Comparison of ENCODE assay signal across 9 mouse cellular contexts in genomic region chr1:161962465-161963377, GRCm38 (mm10). TPM values are rescaled to one million over a fixed set of nuclear protein-coding genes. Genes with fewer than 3 reads are reported as not detected.
DNase-seq lines count a peak whose midpoint lies in the region; ATAC-seq and TF ChIP-seq lines count a peak whose summit lies in the region.
"Had no signal": no experiment of that assay in that cellular context is flagged by ENCODE, and none has a peak within 500 bp of the region (broad histone marks: within the 10 kb centered on the region; RNA-seq: fewer than 3 reads in every experiment).

No protein-coding gene starts in this region.

- no peak overlapping the region for H3K9ac ChIP-seq in heart, adult 2 months (ENCODE audit: low read depth, low read length)
- H3K9ac ChIP-seq in MEL (ENCODE audit: control insufficient read depth, low read depth, low read length, poor library complexity, severe bottlenecking) = no peak overlapping the region
- no peak overlapping the region for H3K9ac ChIP-seq in forebrain, embryonic 12.5 days
- H3K9ac ChIP-seq in limb, embryonic 14.5 days (ENCODE audit: low read depth, low read length, severe bottlenecking) = no peak overlapping the region

- peak; percentile 59 for TF ChIP-seq RAD21 in MEL (IDR thresholded peaks at IDR 0.05; ENCODE audit: low read depth, low read length)

- no peak for DNase-seq in heart, adult 2 months
- no peak for DNase-seq in heart, adult 9 months (ENCODE audit: low spot score in 2 of 2)
- peak; percentile 37 for DNase-seq in MEL (ENCODE audit: low read depth, low spot score)
- peak; percentile 53 for DNase-seq in limb, embryonic 14.5 days (ENCODE audit: low spot score)
- DNase-seq in retina, embryonic 14.5 days (ENCODE audit: low spot score) = peak; percentile 73
- DNase-seq in adrenal gland, postnatal 4 days (ENCODE audit: low spot score in 2 of 2) = no peak
- DNase-seq in ovary, postnatal 36 days (ENCODE audit: low spot score) = no peak

- no peaks in the 10 kb centered on the region for H3K79me2 ChIP-seq in heart, adult 2 months (replicated peaks; ENCODE audit: control insufficient read depth, insufficient read depth, low read length)
- H3K79me2 ChIP-seq in MEL (ENCODE audit: control insufficient read depth, insufficient read depth, low read length, poor library complexity) = no peaks in the 10 kb centered on the region

- H3K4me3 ChIP-seq in heart, adult 2 months = no peak overlapping the region
- H3K4me3 ChIP-seq in MEL (ENCODE audit: control insufficient read depth in 1 of 2, insufficient read depth in 1 of 2, low read depth in 2 of 2, low read length in 2 of 2) = no peak overlapping the region
- H3K4me3 ChIP-seq in forebrain, embryonic 12.5 days (replicated peaks) = no peak overlapping the region
- H3K4me3 ChIP-seq in limb, embryonic 14.5 days (replicated peaks; ENCODE audit: low read length) = no peak overlapping the region

- TF ChIP-seq POLR2A in heart, adult 2 months (IDR thresholded peaks at IDR 0.05; ENCODE audit: insufficient read depth, low read depth, low read length) = no peak
- no peak for TF ChIP-seq POLR2A in MEL (IDR thresholded peaks at IDR 0.05; ENCODE audit: control insufficient read depth in 1 of 2, insufficient read depth in 1 of 2, low read depth in 1 of 2, low read length in 2 of 2, poor library complexity in 1 of 2)
- no peak for TF ChIP-seq POLR2A in limb, embryonic 14.5 days (IDR thresholded peaks at IDR 0.05; ENCODE audit: borderline replicate concordance, extremely low read depth, insufficient read depth, insufficient read length)

- 49% methylated on average over 3 of the region's 3 CpGs for WGBS in heart, adult 2 months
- WGBS in forebrain, embryonic 12.5 days = 42% methylated on average over 3 of the region's 3 CpGs
- 45% methylated on average over 3 of the region's 3 CpGs for WGBS in limb, embryonic 14.5 days

- H3K27ac ChIP-seq in heart, adult 2 months = no peak overlapping the region
- H3K27ac ChIP-seq in MEL (ENCODE audit: control insufficient read depth, low read depth, low read length) = no peak overlapping the region
- no peak overlapping the region for H3K27ac ChIP-seq in forebrain, embryonic 12.5 days
- H3K27ac ChIP-seq in limb, embryonic 14.5 days (replicated peaks; ENCODE audit: low read depth, low read length) = no peak overlapping the region
- H3K27ac ChIP-seq: macrophage had no signal

- ATAC-seq in forebrain, embryonic 12.5 days (ENCODE audit: low FRiP score) = 0 out of 2 replicates have a peak, but pooled peaks have one; percentile 60
- peak; percentile 56 for ATAC-seq in limb, embryonic 14.5 days (ENCODE audit: low FRiP score, low read depth)

- H3K27me3 ChIP-seq in heart, adult 2 months (ENCODE audit: control insufficient read depth, insufficient read depth, low read length) = no peaks in the 10 kb centered on the region
- peaks cover 0 to 7% of the 10 kb centered on the region in 2 experiments; a peak in 2 of 4 replicates for H3K27me3 ChIP-seq in MEL (ENCODE audit: control insufficient read depth in 1 of 2, insufficient read depth in 2 of 2, low read length in 2 of 2)
- 0 out of 2 replicates have a peak, but pooled peaks cover 2% of the 10 kb centered on the region for H3K27me3 ChIP-seq in forebrain, embryonic 12.5 days
- no peaks in the 10 kb centered on the region for H3K27me3 ChIP-seq in limb, embryonic 14.5 days (ENCODE audit: control insufficient read depth, insufficient read depth, low read length)

- peak; percentile 67 for TF ChIP-seq CTCF in heart, adult 2 months (IDR thresholded peaks at IDR 0.05)
- peak; percentile 28 to 57 (median 44) for TF ChIP-seq CTCF in MEL (IDR thresholded peaks at IDR 0.05 in 2 of 3, conservative IDR thresholded peaks at IDR 0.05 in 1 of 3; ENCODE audit: control insufficient read depth in 1 of 3, insufficient read depth in 1 of 3, low read depth in 2 of 3, low read length in 3 of 3, poor library complexity in 1 of 3, severe bottlenecking in 1 of 3)

- intact Hi-C loops in heart, adult 2 months (cut with DNase I) = no loop called here

- no peak for TF ChIP-seq EP300 in heart, adult 2 months (IDR thresholded peaks at IDR 0.05; ENCODE audit: insufficient read depth, low read depth, low read length)
- TF ChIP-seq EP300 in MEL (IDR thresholded peaks at IDR 0.05; ENCODE audit: low read depth in 1 of 2, low read length in 2 of 2) = no peak

- H3K4me1 ChIP-seq in heart, adult 2 months (ENCODE audit: control insufficient read depth, insufficient read depth, low read length) = no peaks in the 10 kb centered on the region
- 0 out of 4 replicates have a peak, but pooled peaks cover 0 to 2% of the 10 kb centered on the region in 2 experiments for H3K4me1 ChIP-seq in MEL (ENCODE audit: control insufficient read depth in 1 of 2, insufficient read depth in 2 of 2, low read length in 2 of 2)
- H3K4me1 ChIP-seq in forebrain, embryonic 12.5 days = no peaks in the 10 kb centered on the region
- H3K4me1 ChIP-seq in limb, embryonic 14.5 days (ENCODE audit: control insufficient read depth, insufficient read depth, low read length) = peaks cover 11% of the 10 kb centered on the region

- no peaks in the 10 kb centered on the region for H3K36me3 ChIP-seq in heart, adult 2 months (ENCODE audit: control insufficient read depth, insufficient read depth, low read length)
- H3K36me3 ChIP-seq in MEL (ENCODE audit: control insufficient read depth in 1 of 2, insufficient read depth in 2 of 2, low read length in 2 of 2) = peaks cover 0 to 4% of the 10 kb centered on the region in 2 experiments; a peak in 2 of 4 replicates
- H3K36me3 ChIP-seq in forebrain, embryonic 12.5 days (replicated peaks) = no peaks in the 10 kb centered on the region
- H3K36me3 ChIP-seq in limb, embryonic 14.5 days (ENCODE audit: control insufficient read depth, insufficient read depth, low read length) = no peaks in the 10 kb centered on the region

- H3K9me3 ChIP-seq in MEL (replicated peaks; ENCODE audit: insufficient read depth, low read length) = no peaks in the 10 kb centered on the region
- no peaks in the 10 kb centered on the region for H3K9me3 ChIP-seq in forebrain, embryonic 12.5 days
- no peaks in the 10 kb centered on the region for H3K9me3 ChIP-seq in limb, embryonic 14.5 days (ENCODE audit: control insufficient read depth, low read length)

- no peak overlapping the region for H3K4me2 ChIP-seq in forebrain, embryonic 12.5 days
- no peak overlapping the region for H3K4me2 ChIP-seq in limb, embryonic 14.5 days (replicated peaks; ENCODE audit: low read depth, low read length, severe bottlenecking)

TF ChIP-seq in MEL, 35 proteins besides CTCF, POLR2A, EP300 and RAD21:
- TF ChIP-seq ZC3H11A (IDR thresholded peaks at IDR 0.05; ENCODE audit: low read depth, low read length) (peak; percentile 47), USF2 (IDR thresholded peaks at IDR 0.05; ENCODE audit: borderline replicate concordance in 1 of 2, insufficient read depth in 1 of 2, low read depth in 1 of 2, low read length in 2 of 2) (no peak), ETS1 (IDR thresholded peaks at IDR 0.05; ENCODE audit: low read depth, low read length) (no peak), SMC3 (IDR thresholded peaks at IDR 0.05; ENCODE audit: low read depth, low read length) (peak; percentile 71), ZNF384 (IDR thresholded peaks at IDR 0.05; ENCODE audit: low read depth, low read length) (peak; percentile 95)
TF ChIP-seq in MEL: peak in this region for 3.

RNA-seq across cellular contexts. Expression of gene Pigc, which starts 6.3 kb away (rescaled TPM):
- 10 to 100 TPM; 11.3 to 11.5 TPM for total RNA-seq in heart, adult 2 months (2021)
- 11.6 and 19.7 TPM in 2 replicates for polyA plus RNA-seq in heart, adult 2 months (2012; rRNA removed)
- 4.1 and 4.2 TPM in 2 replicates for total RNA-seq in MEL (2012; rRNA removed)
- 1 to 10 TPM in 1 of 2 experiments, not detected in 1; 9.8 TPM for polyA plus RNA-seq in MEL (2012; ENCODE audit: insufficient read depth in 1 of 2, insufficient read length in 2 of 2, low read depth in 1 of 2, low replicate concordance in 2 of 2, missing spikeins in 1 of 2)
- polyA plus RNA-seq in forebrain, embryonic 12.5 days (2016; fragmentation: Nextera tagmentation; extraction: Ambion mirVana) = 29.1 and 29.4 TPM in 2 replicates
- 36.9 and 45.4 TPM in 2 replicates for polyA plus RNA-seq in limb, embryonic 14.5 days (2012; rRNA removed)
- 51.3 and 52.8 TPM in 2 replicates for polyA plus RNA-seq in limb, embryonic 14.5 days (2014; fragmentation: Nextera tagmentation; extraction: Ambion mirVana)
- 10 to 100 TPM; 22.2 to 27.0 TPM for total RNA-seq in adrenal gland, postnatal 4 days (2021)

RNA-seq across cellular contexts. Expression of gene 4930558K02Rik, which starts 16.7 kb away (rescaled TPM):
- total RNA-seq in heart, adult 2 months (2021) = not detected
- not detected in 2 replicates for polyA plus RNA-seq in heart, adult 2 months (2012; rRNA removed)
- not detected in 2 replicates for total RNA-seq in MEL (2012; rRNA removed)
- polyA plus RNA-seq in MEL (2012; ENCODE audit: insufficient read depth in 1 of 2, insufficient read length in 2 of 2, low read depth in 1 of 2, low replicate concordance in 2 of 2, missing spikeins in 1 of 2) = not detected
- polyA plus RNA-seq in forebrain, embryonic 12.5 days (2016; fragmentation: Nextera tagmentation; extraction: Ambion mirVana) = not detected in 2 replicates
- not detected in 2 replicates for polyA plus RNA-seq in limb, embryonic 14.5 days (2012; rRNA removed)
- not detected in 2 replicates for polyA plus RNA-seq in limb, embryonic 14.5 days (2014; fragmentation: Nextera tagmentation; extraction: Ambion mirVana)
- total RNA-seq in adrenal gland, postnatal 4 days (2021) = under 1 TPM in 1 of 2 experiments, not detected in 1; 0.31 TPM
- polyA plus RNA-seq: macrophage had no signal

Comparison
In these comparisons a context has a peak if more than half of its experiments do, and no peak if none do; other contexts are left out.
1. DNase-seq: peak in MEL (single experiment), limb, embryonic 14.5 days (single experiment) and retina, embryonic 14.5 days (single experiment); none in heart, adult 2 months (0 of 2), heart, adult 9 months (0 of 2), adrenal gland, postnatal 4 days (0 of 2) and ovary, postnatal 36 days (single experiment).